Mouse (Mus musculus): ENCODE measurements around the gene Adamtsl1. TPM values are rescaled to one million over a fixed set of nuclear protein-coding genes. Genes with fewer than 3 reads are reported as not detected.

The Adamtsl1 gene
- 10 to 100 TPM; 15.9 to 19.9 TPM for total RNA-seq (2021)
- long read RNA-seq, experiment 1, partial matches to known transcripts: 1 of 3 reads
- long read RNA-seq, experiment 1, other reads (novel, unspliced or antisense): 1 of 3 reads
- long read RNA-seq, experiment 2, partial matches to known transcripts: 0 of 1 reads
- long read RNA-seq, experiment 2, other reads (novel, unspliced or antisense): 0 of 1 reads

- DNase-seq: no peak
These were observed at the start of gene Adamtsl1 for GRCm38 (mm10) chr4:85513792-85514191. Adamtsl1 (plus strand) TSS chr4:85514172.

- DNase-seq: no peak
These were observed 30.4 kb upstream of the Adamtsl1 start for GRCm38 (mm10) chr4:85483586-85483985.

- no peak for DNase-seq
These were observed 27.5 kb upstream of the Adamtsl1 start for GRCm38 (mm10) chr4:85486316-85486946.

GRCm38 (mm10) chr4:85505718-85506117 lies 8.3 kb upstream of the Adamtsl1 start:
- DNase-seq: no peak

GRCm38 (mm10) chr4:85506976-85507375 lies 7.0 kb upstream of the Adamtsl1 start:
- DNase-seq: no peak

GRCm38 (mm10) chr4:85507491-85507890 lies 6.5 kb upstream of the Adamtsl1 start:
- no peak for DNase-seq

GRCm38 (mm10) chr4:85513288-85513687 lies 684 bp upstream of the Adamtsl1 start:
- peak in 1 of 2 experiments; percentile 7 for DNase-seq

GRCm38 (mm10) chr4:85514205-85514681 lies 271 bp downstream of the Adamtsl1 start:
- peak; percentile 27 to 40 for DNase-seq

- no peak for DNase-seq
These were observed 13.1 kb downstream of the Adamtsl1 start for GRCm38 (mm10) chr4:85526966-85527566.

GRCm38 (mm10) chr4:85529852-85530251 lies 15.9 kb downstream of the Adamtsl1 start:
- no peak for DNase-seq

GRCm38 (mm10) chr4:85539677-85540076 lies 25.7 kb downstream of the Adamtsl1 start:
- DNase-seq: no peak

- DNase-seq: no peak
These were observed 29.2 kb downstream of the Adamtsl1 start for GRCm38 (mm10) chr4:85543221-85543620.

- no peak for DNase-seq
These were observed 40.7 kb downstream of the Adamtsl1 start for GRCm38 (mm10) chr4:85554696-85555095.

- no peak for DNase-seq
These were observed 45.8 kb downstream of the Adamtsl1 start for GRCm38 (mm10) chr4:85559753-85560152.

GRCm38 (mm10) chr4:85585426-85585825 lies 71.5 kb downstream of the Adamtsl1 start:
- DNase-seq: no peak

- no peak for DNase-seq
These were observed 75.0 kb downstream of the Adamtsl1 start for GRCm38 (mm10) chr4:85588928-85589327.

GRCm38 (mm10) chr4:85591037-85591436 lies 77.1 kb downstream of the Adamtsl1 start:
- no peak for DNase-seq

GRCm38 (mm10) chr4:85594159-85594558 lies 80.2 kb downstream of the Adamtsl1 start:
- no peak for DNase-seq

GRCm38 (mm10) chr4:85613331-85613730 lies 99.4 kb downstream of the Adamtsl1 start:
- DNase-seq: no peak

- DNase-seq: no peak
These were observed 104.8 kb downstream of the Adamtsl1 start for GRCm38 (mm10) chr4:85618746-85619145.

- DNase-seq: no peak
These were observed 105.3 kb downstream of the Adamtsl1 start for GRCm38 (mm10) chr4:85619261-85619660.

- no peak for DNase-seq
These were observed 115.4 kb downstream of the Adamtsl1 start for GRCm38 (mm10) chr4:85629381-85629780.

GRCm38 (mm10) chr4:85669271-85669670 lies 155.3 kb downstream of the Adamtsl1 start:
- no peak for DNase-seq
